Mouse (Mus musculus) embryonic facial prominence, embryonic 13.5 days (tissue): Measurements from ENCODE around the gene Spata20. TPM values are rescaled to one million over a fixed set of nuclear protein-coding genes. Genes with fewer than 3 reads are reported as not detected.

Experiments
- ATAC-seq: fragments of 200-750 bp; cut with Nextera tagmentation; 2 replicates; pipeline ENCODE4 v1.8.0; 2017; ENCODE audit warnings: low read depth; ENCODE audit not compliant: insufficient number of reproducible peaks, insufficient read depth, low FRiP score, low TSS enrichment
- H3K27ac ChIP-seq: fragments of 300-500 bp; sonication (generic); 2 replicates; pipeline ENCODE4 v1.5.1; 2015; ENCODE audit warnings: moderate library complexity, mild to moderate bottlenecking, inconsistent platforms
- H3K27me3 ChIP-seq: fragments of 300-500 bp; sonication (generic); 2 replicates; pipeline ENCODE4 v1.6.1; 2015; ENCODE audit warnings: mild to moderate bottlenecking, inconsistent platforms
- H3K36me3 ChIP-seq: fragments of 300-500 bp; sonication (generic); 2 replicates; pipeline ENCODE4 v1.6.1; 2015; ENCODE audit warnings: mild to moderate bottlenecking, inconsistent platforms
- H3K4me1 ChIP-seq: fragments of 300-500 bp; sonication (generic); 2 replicates; pipeline ENCODE4 v1.6.1; 2015; ENCODE audit warnings: inconsistent platforms
- H3K4me2 ChIP-seq: fragments of 300-500 bp; sonication (generic); 2 replicates; pipeline ENCODE4 v1.6.1; 2015; ENCODE audit warnings: moderate library complexity, mild to moderate bottlenecking, inconsistent platforms
- H3K4me3 ChIP-seq: fragments of 300-500 bp; sonication (generic); 2 replicates; pipeline ENCODE4 v1.5.1; 2015; ENCODE audit warnings: mild to moderate bottlenecking, inconsistent platforms
- H3K9ac ChIP-seq: fragments of 300-500 bp; sonication (generic); 2 replicates; pipeline ENCODE4 v1.6.1; 2015; ENCODE audit warnings: mild to moderate bottlenecking, inconsistent platforms
- H3K9me3 ChIP-seq: fragments of 300-500 bp; sonication (generic); 2 replicates; pipeline ENCODE4 v1.6.1; 2016; ENCODE audit warnings: inconsistent platforms
- WGBS: fragments of 180-500 bp; shearing (Covaris S2); methylation state at CpG from one replicate; pipeline ENCODE4 v1.1.7; 2015; ENCODE audit warnings: mixed read lengths; 5-methylcytosine and 5-hydroxymethylcytosine counted together
- polyA plus RNA-seq: library from polyadenylated mRNA; unstranded; fragments of >200 nt; fragmentation: Nextera tagmentation; extraction: Ambion mirVana; gene quantifications from 2 replicates; pipeline ENCODE4 v1.2.1, GENCODE M21; 2015

Gene Spata20
- polyA plus RNA-seq: 0.25 and 0.99 TPM in 2 replicates

- ATAC-seq: peak; percentile 54; the same call in 1 of the 2 replicates
- Histone ChIP-seq H3K27ac (no peak within 1 kb of the TSS), H3K4me1 (peaks cover 20% of the 10 kb centered on the region; the same call in 1 of the 2 replicates), H3K9me3 (no peaks in the 10 kb centered on the region), H3K36me3 (no peaks in the 10 kb centered on the region), H3K4me3 (peak within 1 kb of the TSS; percentile 19; the same call in 1 of the 2 replicates), H3K9ac (no peak within 1 kb of the TSS), H3K27me3 (0 out of 2 replicates have a peak, but pooled peaks cover 8% of the 10 kb centered on the region), H3K4me2 (peak within 1 kb of the TSS; percentile 49)
- WGBS: 2% methylated on average over 24 of the region's 24 CpGs
These were observed at the start of gene Spata20 for GRCm38 (mm10) chr11:94486001-94486400. Gene Spata20, minus strand, starts transcription at chr11:94486179.

- WGBS: 82% methylated on average over 8 of the region's 8 CpGs
- Histone ChIP-seq H3K4me1 (peaks cover 9% of the 10 kb centered on the region), H3K27ac (no peak overlapping the region), H3K9me3 (no peaks in the 10 kb centered on the region), H3K27me3 (no peaks in the 10 kb centered on the region), H3K36me3 (no peaks in the 10 kb centered on the region), H3K9ac (no peak overlapping the region), H3K4me3 (no peak overlapping the region), H3K4me2 (no peak overlapping the region)
- no peak for ATAC-seq
These were observed 47.2 kb upstream of the Spata20 start for GRCm38 (mm10) chr11:94533171-94533570.

DNA sequence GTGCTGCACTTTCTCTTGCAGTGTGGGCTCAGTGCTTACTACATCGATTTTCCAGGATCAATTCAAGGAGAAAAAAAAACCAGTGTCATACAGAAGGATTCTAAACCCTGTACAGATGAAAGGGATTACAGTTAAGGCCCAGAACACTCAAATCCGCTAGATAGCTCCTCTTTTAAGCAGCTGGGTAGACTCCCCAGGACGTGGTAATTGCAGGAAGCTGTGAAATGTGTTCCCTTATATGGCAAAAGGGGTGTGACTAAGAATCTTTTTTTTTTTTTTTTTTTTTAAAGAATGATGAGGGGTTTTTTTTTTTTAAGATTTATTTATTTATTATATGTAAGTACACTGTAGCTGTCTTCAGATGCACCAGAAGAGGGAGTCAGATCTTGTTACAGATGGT lies 42.9 kb upstream of the Spata20 start:
- Histone ChIP-seq H3K9me3 (no peaks in the 10 kb centered on the region), H3K4me1 (peaks cover 24% of the 10 kb centered on the region; the same call in 1 of the 2 replicates), H3K4me2 (no peak overlapping the region), H3K27ac (no peak overlapping the region), H3K27me3 (no peaks in the 10 kb centered on the region), H3K9ac (no peak overlapping the region), H3K4me3 (no peak overlapping the region), H3K36me3 (no peaks in the 10 kb centered on the region)
- 43% methylated on average over 3 of the region's 3 CpGs for WGBS
- no peak for ATAC-seq

DNA sequence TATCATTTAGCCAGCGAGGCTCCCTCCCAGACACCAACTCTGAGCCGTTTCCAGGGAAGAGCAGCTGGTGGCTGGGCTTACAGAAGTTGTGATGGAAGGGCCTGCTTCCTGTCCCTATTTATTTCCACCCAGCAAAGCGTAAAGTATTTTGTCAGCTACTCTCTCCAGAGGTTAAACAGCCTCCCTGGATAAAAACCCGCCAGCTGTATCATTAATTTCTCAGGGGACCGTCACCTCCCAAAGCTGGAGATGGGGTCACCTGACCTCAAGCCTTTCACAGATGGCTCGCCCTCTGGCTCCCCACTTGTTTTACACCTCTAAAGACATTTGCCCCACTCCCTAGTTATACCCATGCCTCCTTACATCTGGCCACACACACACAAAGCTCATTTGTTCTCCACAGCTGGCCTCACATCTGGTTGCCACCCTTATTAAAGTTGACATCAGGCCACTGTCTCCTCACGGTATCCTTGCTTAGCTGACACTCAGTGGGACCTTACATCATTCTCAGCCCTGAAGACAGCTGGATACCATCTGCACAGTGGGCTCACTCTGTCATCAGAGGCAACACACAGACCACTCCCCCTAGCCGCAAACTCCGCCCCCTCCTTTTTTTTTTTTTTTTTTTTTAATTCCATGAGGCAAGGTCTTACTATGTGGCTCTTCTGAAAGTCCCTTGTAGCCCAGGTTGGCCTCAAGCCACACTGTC lies 40.3 kb upstream of the Spata20 start:
- 27% methylated on average over 9 of the region's 9 CpGs for WGBS
- H3K4me1 ChIP-seq: peaks cover 24% of the 10 kb centered on the region
- no peak; the same call in 1 of the 2 replicates for ATAC-seq
- H3K4me2 ChIP-seq: no peak overlapping the region
- peak overlapping the region; percentile 41; the same call in 1 of the 2 replicates for H3K27ac ChIP-seq
- H3K36me3 ChIP-seq: no peaks in the 10 kb centered on the region
- no peaks in the 10 kb centered on the region for H3K9me3 ChIP-seq
- H3K9ac ChIP-seq: no peak overlapping the region
- H3K4me3 ChIP-seq: no peak overlapping the region
- H3K27me3 ChIP-seq: no peaks in the 10 kb centered on the region

DNA sequence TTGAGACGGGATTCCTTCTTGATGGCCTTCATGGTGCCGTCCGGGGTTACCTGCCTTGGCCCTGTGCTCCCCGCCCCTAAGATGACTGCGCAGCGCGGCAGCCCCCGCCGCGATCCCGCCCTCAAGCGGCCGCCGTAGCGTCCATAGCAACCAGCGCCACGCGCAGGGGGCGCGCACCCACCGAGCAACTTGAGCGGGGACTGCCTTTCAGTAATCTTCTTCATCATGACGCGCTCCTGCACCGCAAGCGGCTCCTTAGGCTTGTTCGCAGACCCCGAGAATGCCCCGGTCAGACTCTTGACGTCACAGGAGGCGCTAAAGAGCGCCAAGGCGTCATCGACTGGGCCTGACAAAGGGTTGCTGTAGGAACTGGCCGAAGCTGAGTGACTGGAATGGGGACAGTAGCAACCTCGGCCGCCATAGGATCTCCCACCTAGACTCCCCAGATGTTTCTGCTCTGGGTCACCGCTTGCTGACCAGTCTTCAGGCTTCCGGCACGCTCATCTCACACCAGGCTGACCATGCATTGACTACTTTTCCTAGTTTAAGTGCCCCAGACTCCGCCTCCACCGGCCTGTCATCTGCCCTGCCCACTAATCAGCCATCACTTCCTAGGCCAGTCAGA lies 35.4 kb upstream of the Spata20 start, which contains the start of gene Mycbpap:
Gene Mycbpap, minus strand, starts transcription at position 524 of the 625 bp plus-strand sequence.
- 0 out of 2 replicates have a peak, but pooled peaks have one; percentile 66 for ATAC-seq
- Histone ChIP-seq H3K4me1 (peaks cover 24% of the 10 kb centered on the region), H3K4me3 (peak within 1 kb of the TSS; percentile 47), H3K27ac (no peak within 1 kb of the TSS; the same call in 1 of the 2 replicates), H3K36me3 (no peaks in the 10 kb centered on the region), H3K9ac (peak within 1 kb of the TSS; percentile 77), H3K9me3 (no peaks in the 10 kb centered on the region), H3K4me2 (peak within 1 kb of the TSS; percentile 82), H3K27me3 (no peaks in the 10 kb centered on the region)
- WGBS: 1% methylated on average over 42 of the region's 42 CpGs

DNA sequence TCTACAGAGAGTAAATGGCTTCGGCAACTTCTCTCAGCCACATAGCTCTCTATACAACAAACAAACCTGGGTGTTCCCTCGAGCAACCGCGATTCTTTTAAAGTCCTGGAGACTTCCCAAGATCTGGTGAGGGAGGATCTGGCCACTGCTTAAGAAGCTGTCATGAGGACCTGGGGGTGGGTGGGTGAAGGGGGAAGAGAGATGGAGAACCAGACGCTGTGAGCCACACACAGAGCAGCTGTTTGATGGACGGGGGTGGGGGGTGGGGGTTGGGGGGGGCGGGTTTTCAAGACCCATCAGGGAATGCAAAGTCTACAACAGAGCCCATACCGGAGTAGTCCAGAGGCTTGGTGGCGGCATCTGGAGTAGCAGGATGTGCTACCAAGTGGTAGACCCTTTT lies 27.5 kb upstream of the Spata20 start:
- H3K4me3 ChIP-seq: no peak overlapping the region
- no peak for ATAC-seq
- 48% methylated on average over 9 of the region's 9 CpGs for WGBS
- H3K27me3 ChIP-seq: no peaks in the 10 kb centered on the region
- no peak overlapping the region for H3K9ac ChIP-seq
- H3K4me1 ChIP-seq: peaks cover 12% of the 10 kb centered on the region
- no peak overlapping the region for H3K4me2 ChIP-seq
- H3K36me3 ChIP-seq: no peaks in the 10 kb centered on the region
- H3K27ac ChIP-seq: no peak overlapping the region
- H3K9me3 ChIP-seq: 0 out of 2 replicates have a peak, but pooled peaks cover 7% of the 10 kb centered on the region

- no peaks in the 10 kb centered on the region for H3K36me3 ChIP-seq
- no peak for ATAC-seq
- H3K9ac ChIP-seq: no peak overlapping the region
- no peak overlapping the region for H3K27ac ChIP-seq
- 93% methylated on average over 10 of the region's 10 CpGs for WGBS
- H3K4me1 ChIP-seq: peaks cover 7% of the 10 kb centered on the region
- no peak overlapping the region for H3K4me2 ChIP-seq
- 0 out of 2 replicates have a peak, but pooled peaks cover 7% of the 10 kb centered on the region for H3K9me3 ChIP-seq
- no peaks in the 10 kb centered on the region for H3K27me3 ChIP-seq
- H3K4me3 ChIP-seq: no peak overlapping the region
These were observed 23.0 kb upstream of the Spata20 start for GRCm38 (mm10) chr11:94508976-94509375.

DNA sequence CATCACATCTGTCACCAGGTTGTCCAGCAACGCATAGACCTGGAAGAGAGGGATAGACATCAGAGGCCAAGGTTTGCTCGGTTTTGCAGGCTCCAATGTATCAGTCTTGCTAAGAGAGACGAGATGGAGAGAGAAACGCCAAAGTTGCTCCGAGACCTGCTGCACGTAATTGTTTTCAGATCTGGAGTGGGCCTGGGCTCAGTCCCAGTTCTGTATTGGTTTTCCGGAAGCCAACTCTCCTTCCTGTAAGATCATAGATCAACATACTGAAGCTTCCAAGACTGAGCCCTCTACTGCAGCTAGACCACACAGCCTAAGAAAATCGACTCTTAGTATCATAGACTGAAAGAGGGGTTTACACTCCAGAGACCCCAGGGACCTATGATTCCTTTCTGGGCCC lies 15.5 kb upstream of the Spata20 start:
- ATAC-seq: no peak
- Histone ChIP-seq H3K4me1 (peaks cover 44% of the 10 kb centered on the region), H3K9me3 (no peaks in the 10 kb centered on the region), H3K27ac (no peak overlapping the region), H3K36me3 (no peaks in the 10 kb centered on the region), H3K27me3 (peaks cover 8% of the 10 kb centered on the region), H3K4me2 (no peak overlapping the region), H3K4me3 (no peak overlapping the region), H3K9ac (no peak overlapping the region)
- WGBS: 74% methylated on average over 8 of the region's 8 CpGs

- Histone ChIP-seq H3K4me3 (peak overlapping the region; percentile 43; the same call in 1 of the 2 replicates), H3K36me3 (no peaks in the 10 kb centered on the region), H3K4me2 (peak overlapping the region; percentile 81), H3K4me1 (peaks cover 44% of the 10 kb centered on the region), H3K27me3 (peaks cover 8% of the 10 kb centered on the region), H3K9ac (peak overlapping the region; percentile 70; the same call in 1 of the 2 replicates), H3K27ac (peak overlapping the region; percentile 88; the same call in 1 of the 2 replicates), H3K9me3 (no peaks in the 10 kb centered on the region)
- WGBS: 20% methylated on average over 8 of the region's 8 CpGs
- no peak for ATAC-seq
These were observed 14.4 kb upstream of the Spata20 start for GRCm38 (mm10) chr11:94500362-94500761.

- Histone ChIP-seq H3K9ac (peak within 1 kb of the TSS; percentile 70), H3K27ac (peak within 1 kb of the TSS; percentile 88), H3K4me1 (peaks cover 44% of the 10 kb centered on the region), H3K9me3 (no peaks in the 10 kb centered on the region), H3K27me3 (peaks cover 8% of the 10 kb centered on the region), H3K4me2 (peak within 1 kb of the TSS; percentile 81), H3K4me3 (peak within 1 kb of the TSS; percentile 43), H3K36me3 (no peaks in the 10 kb centered on the region)
- ATAC-seq: 0 out of 2 replicates have a peak, but pooled peaks have one; percentile 40
- WGBS: under 1% methylated on average over 26 of the region's 26 CpGs
These were observed 13.7 kb upstream of the Spata20 start, which contains the start of gene Epn3 for GRCm38 (mm10) chr11:94499661-94500152. Gene Epn3, minus strand, starts transcription at chr11:94499974.

- Histone ChIP-seq H3K9me3 (no peaks in the 10 kb centered on the region), H3K36me3 (no peaks in the 10 kb centered on the region), H3K4me3 (peak overlapping the region; percentile 43), H3K9ac (peak overlapping the region; percentile 70), H3K4me1 (peaks cover 44% of the 10 kb centered on the region), H3K4me2 (peak overlapping the region; percentile 81), H3K27ac (peak overlapping the region; percentile 88), H3K27me3 (peaks cover 9% of the 10 kb centered on the region)
- ATAC-seq: 0 out of 2 replicates have a peak, but pooled peaks have one; percentile 10
- 7% methylated on average over 2 of the region's 2 CpGs for WGBS
These were observed 13.1 kb upstream of the Spata20 start for GRCm38 (mm10) chr11:94499035-94499434.
